Mouse (Mus musculus) lung, postnatal 25 days (tissue): ENCODE measurements around the gene Phactr2.
A peak's percentile ranks its signal among the peaks of the same experiment; 100 is the strongest.
"Not testable (repeated sequence)": the region's sequence is repeated elsewhere in the genome, so short reads cannot be mapped to it uniquely, and the experiment has no call there.

Experiments
- DNase-seq: peaks from one replicate; pipeline ENCODE4 v3.0.0; 2022; ENCODE audit warnings: low spot score

Phactr2 gene

GRCm38 (mm10) chr10:13212829-13213228 is 261.4 kb downstream of the Phactr2 start:
- DNase-seq = no peak

- peak; percentile 52 for DNase-seq
Measured at GRCm38 (mm10) chr10:13212326-13212725, 261.9 kb downstream of the Phactr2 start.

- DNase-seq = no peak
Measured at GRCm38 (mm10) chr10:13209930-13210637, 264.1 kb downstream of the Phactr2 start.

GRCm38 (mm10) chr10:13209506-13209905 is 264.7 kb downstream of the Phactr2 start:
- DNase-seq = no peak

- no peak for DNase-seq
Measured at GRCm38 (mm10) chr10:13209061-13209460, 265.2 kb downstream of the Phactr2 start.

GRCm38 (mm10) chr10:13201741-13202293 is 272.4 kb downstream of the Phactr2 start:
- no peak for DNase-seq

GRCm38 (mm10) chr10:13200862-13201261 is 273.4 kb downstream of the Phactr2 start:
- DNase-seq = no peak

GRCm38 (mm10) chr10:13199234-13199633 is 275.0 kb downstream of the Phactr2 start:
- no peak for DNase-seq

GRCm38 (mm10) chr10:13196872-13197507 is 277.2 kb downstream of the Phactr2 start:
- DNase-seq = no peak

- DNase-seq = not testable (repeated sequence)
Measured at GRCm38 (mm10) chr10:13193496-13193895, 280.7 kb downstream of the Phactr2 start.

- DNase-seq = peak; percentile 97
Measured at GRCm38 (mm10) chr10:13192731-13193351, 281.4 kb downstream of the Phactr2 start, which contains the start of gene Ltv1. Gene Ltv1, minus strand, starts transcription at chr10:13193168.

GRCm38 (mm10) chr10:13189881-13190280 is 284.3 kb downstream of the Phactr2 start:
- no peak for DNase-seq

GRCm38 (mm10) chr10:13186754-13187153 is 287.5 kb downstream of the Phactr2 start:
- DNase-seq = no peak

GRCm38 (mm10) chr10:13184170-13184766 is 289.9 kb downstream of the Phactr2 start:
- no peak for DNase-seq

- no peak for DNase-seq
Measured at GRCm38 (mm10) chr10:13180211-13180610, 294.0 kb downstream of the Phactr2 start.

GRCm38 (mm10) chr10:13177973-13178624 is 296.1 kb downstream of the Phactr2 start, which contains the start of gene Zc2hc1b:
Gene Zc2hc1b, minus strand, starts transcription at chr10:13178023.
- no peak for DNase-seq

- no peak for DNase-seq
Measured at GRCm38 (mm10) chr10:13175866-13176265, 298.3 kb downstream of the Phactr2 start.

- DNase-seq = no peak
Measured at GRCm38 (mm10) chr10:13172798-13173221, 301.4 kb downstream of the Phactr2 start.

- DNase-seq = no peak
Measured at GRCm38 (mm10) chr10:13171461-13171860, 302.8 kb downstream of the Phactr2 start.

- DNase-seq = no peak
Measured at GRCm38 (mm10) chr10:13170739-13171448, 303.3 kb downstream of the Phactr2 start.

GRCm38 (mm10) chr10:13168461-13168860 is 305.8 kb downstream of the Phactr2 start:
- DNase-seq = no peak
